Mouse (Mus musculus) liver, embryonic 13.5 days (tissue): Measurements from ENCODE around the gene Ccdc38. TPM values are rescaled to one million over a fixed set of nuclear protein-coding genes. Genes with fewer than 3 reads are reported as not detected.
"Not testable (repeated sequence)": the region's sequence is repeated elsewhere in the genome, so short reads cannot be mapped to it uniquely, and the experiment has no call there.

ENCODE experiments used
- ATAC-seq: fragments of 200-750 bp; cut with Nextera tagmentation; 2 replicates; pipeline ENCODE4 v1.8.0; 2017; ENCODE audit warnings: low read depth, mild to moderate bottlenecking, moderate number of reproducible peaks, moderate library complexity
- DNase-seq: peaks from one replicate; pipeline ENCODE4 v3.0.0; 2022
- H3K27ac ChIP-seq: fragments of 300-500 bp; sonication (generic); 2 replicates; pipeline ENCODE4 v1.5.1; 2015; ENCODE audit warnings: moderate library complexity, mild to moderate bottlenecking, inconsistent platforms
- H3K27me3 ChIP-seq: fragments of 300-500 bp; sonication (generic); 2 replicates; pipeline ENCODE4 v1.6.1; 2015; ENCODE audit warnings: mild to moderate bottlenecking, inconsistent platforms
- H3K36me3 ChIP-seq: fragments of 300-500 bp; sonication (generic); 2 replicates; pipeline ENCODE4 v1.6.1; 2015; ENCODE audit warnings: mild to moderate bottlenecking, inconsistent platforms
- H3K4me1 ChIP-seq: fragments of 300-500 bp; sonication (generic); replicated peaks from 2 replicates; pipeline ENCODE4 v1.6.1; 2015; ENCODE audit warnings: inconsistent platforms
- H3K4me2 ChIP-seq: fragments of 300-500 bp; sonication (generic); 2 replicates; pipeline ENCODE4 v1.6.1; 2015; ENCODE audit warnings: inconsistent platforms, mild to moderate bottlenecking, moderate library complexity
- H3K4me3 ChIP-seq: fragments of 300-500 bp; sonication (generic); replicated peaks from 2 replicates; pipeline ENCODE4 v1.5.1; 2015; ENCODE audit warnings: mild to moderate bottlenecking, inconsistent platforms
- H3K9ac ChIP-seq: fragments of 300-500 bp; sonication (generic); 2 replicates; pipeline ENCODE4 v1.6.1; 2015; ENCODE audit warnings: mild to moderate bottlenecking, inconsistent platforms
- H3K9me3 ChIP-seq: fragments of 300-500 bp; sonication (generic); replicated peaks from 2 replicates; pipeline ENCODE4 v1.6.1; 2016; ENCODE audit warnings: inconsistent platforms
- WGBS: fragments of 180-500 bp; shearing (Covaris S2); methylation state at CpG from one replicate; pipeline ENCODE4 v1.1.7; 2015; ENCODE audit not compliant: insufficient replicate concordance; 5-methylcytosine and 5-hydroxymethylcytosine counted together
- polyA plus RNA-seq: library from polyadenylated mRNA; unstranded; fragments of >200 nt; fragmentation: Nextera tagmentation; extraction: Ambion mirVana; gene quantifications from 2 replicates; pipeline ENCODE4 v1.2.1, GENCODE M21; 2015

The Ccdc38 gene
- polyA plus RNA-seq, 1 experiment from 2014 or later = 0.20 TPM

DNA sequence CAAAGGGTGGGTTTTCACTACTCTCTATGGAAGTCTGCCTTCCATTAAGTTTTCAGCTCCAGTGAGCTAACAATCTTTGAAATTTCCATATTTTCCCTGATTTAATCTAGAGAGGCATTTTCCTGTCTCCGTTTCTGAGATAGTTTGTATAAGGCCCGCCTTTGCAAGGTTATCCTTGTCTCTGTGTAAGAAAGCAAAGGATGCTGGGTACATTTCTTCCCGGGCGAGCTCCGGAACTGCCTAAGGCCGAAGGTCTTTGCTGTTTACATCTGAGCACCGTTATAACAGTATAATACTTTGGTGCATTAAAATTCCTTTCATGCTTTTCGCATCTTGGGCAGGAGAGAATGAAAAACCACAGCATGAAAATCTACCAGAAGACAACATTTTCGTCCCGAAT, 9.4 kb downstream of the Ccdc38 start:
- Histone ChIP-seq H3K4me3 (no peak overlapping the region), H3K27me3 (no peaks in the 10 kb centered on the region), H3K27ac (no peak overlapping the region), H3K4me2 (no peak overlapping the region), H3K9me3 (no peaks in the 10 kb centered on the region), H3K36me3 (no peaks in the 10 kb centered on the region), H3K4me1 (no peaks in the 10 kb centered on the region), H3K9ac (no peak overlapping the region)
- ATAC-seq (no peak), DNase-seq (no peak)
- WGBS = 74% methylated on average over 10 of the region's 10 CpGs

- Histone ChIP-seq H3K4me2 (no peak overlapping the region), H3K4me1 (0 out of 2 replicates have a peak, but pooled peaks cover 2% of the 10 kb centered on the region), H3K36me3 (no peaks in the 10 kb centered on the region), H3K27ac (no peak overlapping the region), H3K27me3 (no peaks in the 10 kb centered on the region), H3K9ac (no peak overlapping the region), H3K4me3 (no peak overlapping the region), H3K9me3 (no peaks in the 10 kb centered on the region)
- ATAC-seq (no peak), DNase-seq (no peak)
- WGBS = 59% methylated on average over 8 of the region's 8 CpGs
Measured at GRCm38 (mm10) chr10:93552596-93552995, 12.2 kb downstream of the Ccdc38 start.

- not testable (repeated sequence) for H3K9me3 ChIP-seq, DNase-seq, H3K4me1 ChIP-seq, H3K4me2 ChIP-seq, H3K4me3 ChIP-seq, ATAC-seq, H3K9ac ChIP-seq, H3K36me3 ChIP-seq, H3K27me3 ChIP-seq, H3K27ac ChIP-seq
- WGBS = 37% methylated on average over 2 of the region's 2 CpGs
Measured at GRCm38 (mm10) chr10:93557971-93558370, 17.5 kb downstream of the Ccdc38 start.

DNA sequence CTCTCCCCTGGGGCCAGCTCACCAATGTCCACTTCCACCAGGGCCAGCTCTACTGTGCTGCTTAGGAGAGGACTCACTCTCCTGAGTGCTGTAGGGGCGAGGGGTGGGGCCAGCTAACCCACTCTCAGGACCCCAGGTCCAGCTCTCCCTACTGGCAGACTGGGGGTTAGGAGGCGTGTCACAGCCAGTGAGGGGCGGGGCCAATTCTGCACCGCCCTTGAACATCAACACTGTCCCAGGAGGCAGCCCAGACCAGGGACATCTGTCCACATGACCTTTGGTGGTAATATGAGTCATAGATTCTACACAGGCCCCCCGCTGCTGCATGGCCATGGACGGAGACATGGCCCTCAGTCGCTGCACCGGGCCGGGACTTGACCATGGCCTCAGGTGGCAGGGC, 19.4 kb downstream of the Ccdc38 start:
- no peak overlapping the region for H3K27ac ChIP-seq
- no peaks in the 10 kb centered on the region for H3K27me3 ChIP-seq
- H3K36me3 ChIP-seq = no peaks in the 10 kb centered on the region
- H3K9ac ChIP-seq = no peak overlapping the region
- 50% methylated on average over 9 of the region's 9 CpGs for WGBS
- peak; percentile 31; the same call in 1 of the 2 replicates for ATAC-seq
- 0 out of 2 replicates have a peak, but pooled peaks cover 2% of the 10 kb centered on the region for H3K4me1 ChIP-seq
- DNase-seq = no peak
- H3K4me3 ChIP-seq = no peak overlapping the region
- H3K4me2 ChIP-seq = no peak overlapping the region
- H3K9me3 ChIP-seq = no peaks in the 10 kb centered on the region

GRCm38 (mm10) chr10:93564518-93565090, 24.2 kb downstream of the Ccdc38 start:
- no peaks in the 10 kb centered on the region for H3K27me3 ChIP-seq
- DNase-seq (no peak), ATAC-seq (no peak)
- H3K4me2 ChIP-seq = no peak overlapping the region
- H3K27ac ChIP-seq = no peak overlapping the region
- 50% methylated on average over 14 of the region's 14 CpGs for WGBS
- H3K36me3 ChIP-seq = no peaks in the 10 kb centered on the region
- no peaks in the 10 kb centered on the region for H3K4me1 ChIP-seq
- H3K4me3 ChIP-seq = no peak overlapping the region
- H3K9me3 ChIP-seq = no peaks in the 10 kb centered on the region
- no peak overlapping the region for H3K9ac ChIP-seq

DNA sequence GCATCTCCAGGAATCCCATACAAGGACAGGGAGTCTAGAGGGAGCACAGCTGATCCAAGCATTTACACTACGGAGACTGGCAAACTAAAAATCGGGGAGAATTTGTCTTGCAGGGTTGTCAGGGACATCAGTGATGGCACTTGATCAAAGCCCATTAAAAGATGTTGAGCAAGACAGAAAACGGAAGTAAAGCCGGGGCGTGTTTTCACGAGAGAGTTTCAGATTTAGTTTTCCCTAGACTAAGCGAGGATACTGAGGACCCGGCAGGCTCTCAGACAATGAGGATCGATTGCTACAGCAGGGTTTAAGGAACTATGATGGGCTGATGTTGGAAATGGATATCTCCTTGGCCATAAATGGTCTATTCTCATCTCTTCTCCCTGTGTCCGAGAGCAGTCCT, 26.6 kb downstream of the Ccdc38 start:
- no peak for DNase-seq
- ATAC-seq = no peak
- no peak overlapping the region for H3K4me3 ChIP-seq
- H3K4me1 ChIP-seq = no peaks in the 10 kb centered on the region
- 77% methylated on average over 10 of the region's 10 CpGs for WGBS
- no peak overlapping the region for H3K27ac ChIP-seq
- H3K4me2 ChIP-seq = no peak overlapping the region
- H3K9me3 ChIP-seq = no peaks in the 10 kb centered on the region
- H3K36me3 ChIP-seq = no peaks in the 10 kb centered on the region
- no peaks in the 10 kb centered on the region for H3K27me3 ChIP-seq
- no peak overlapping the region for H3K9ac ChIP-seq

DNA sequence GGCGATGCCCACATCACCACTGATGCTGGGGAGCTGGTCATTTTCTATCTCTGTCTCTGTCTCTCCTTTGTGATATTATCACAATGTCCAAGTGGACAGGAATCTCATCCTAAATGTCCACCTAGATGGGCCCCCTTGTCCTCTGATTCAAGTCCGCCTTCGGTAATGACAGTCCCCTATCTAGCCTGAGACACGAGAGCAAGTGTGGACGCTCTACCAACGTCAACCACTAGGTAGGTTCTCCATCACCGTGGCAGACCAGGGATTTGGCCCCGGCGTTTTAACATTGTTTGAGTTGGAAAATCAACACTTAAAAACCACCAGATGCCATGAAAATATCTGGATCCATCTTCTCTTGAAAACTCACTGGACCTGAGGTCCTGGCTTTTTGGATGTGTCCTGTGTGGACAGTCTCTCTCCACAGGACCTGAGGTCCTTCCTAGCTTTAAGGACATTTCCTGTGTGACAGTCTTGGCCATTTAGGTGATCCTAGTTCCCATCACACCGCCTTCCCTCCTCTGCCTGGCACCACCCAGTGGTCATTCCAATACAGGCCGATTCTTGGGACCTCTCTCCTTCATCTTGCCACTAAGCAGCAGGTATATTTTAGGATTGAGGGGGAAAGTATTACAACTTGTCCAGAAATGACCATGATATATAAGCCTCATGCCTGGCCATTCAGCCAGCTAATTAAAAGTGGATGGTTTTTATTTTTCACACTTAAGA, 27.6 kb downstream of the Ccdc38 start:
- no peak for DNase-seq
- no peaks in the 10 kb centered on the region for H3K9me3 ChIP-seq
- WGBS = 70% methylated on average over 11 of the region's 11 CpGs
- H3K27ac ChIP-seq = no peak overlapping the region
- ATAC-seq = no peak
- H3K9ac ChIP-seq = no peak overlapping the region
- H3K36me3 ChIP-seq = no peaks in the 10 kb centered on the region
- no peaks in the 10 kb centered on the region for H3K27me3 ChIP-seq
- no peak overlapping the region for H3K4me2 ChIP-seq
- no peak overlapping the region for H3K4me3 ChIP-seq
- no peaks in the 10 kb centered on the region for H3K4me1 ChIP-seq

- Histone ChIP-seq H3K4me2 (no peak overlapping the region), H3K27me3 (no peaks in the 10 kb centered on the region), H3K4me3 (no peak overlapping the region), H3K27ac (no peak overlapping the region), H3K9ac (no peak overlapping the region), H3K4me1 (no peaks in the 10 kb centered on the region), H3K36me3 (no peaks in the 10 kb centered on the region), H3K9me3 (no peaks in the 10 kb centered on the region)
- WGBS = 64% methylated on average over 6 of the region's 6 CpGs
- ATAC-seq (no peak), DNase-seq (no peak)
Measured at GRCm38 (mm10) chr10:93568671-93569070, 28.2 kb downstream of the Ccdc38 start.

DNA sequence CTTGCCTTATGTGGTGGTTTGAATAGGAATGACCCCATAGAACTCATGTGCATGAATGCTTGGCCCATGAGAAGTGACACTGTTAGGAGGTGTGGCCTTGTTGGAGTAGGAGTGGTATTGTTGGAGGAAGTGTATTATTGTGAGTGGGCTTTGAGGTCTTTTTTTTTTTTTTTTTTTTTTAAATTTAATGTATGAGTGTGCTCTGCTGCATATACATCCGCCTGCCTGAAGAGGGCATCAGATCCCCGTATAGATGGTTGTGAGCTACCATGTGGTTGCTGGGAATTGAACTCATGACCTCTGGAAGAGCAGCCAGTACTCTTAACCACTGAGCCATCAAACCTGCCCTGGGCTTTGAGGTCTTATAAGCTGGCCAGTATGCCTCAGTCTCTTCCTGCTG, 31.8 kb downstream of the Ccdc38 start:
- no peak overlapping the region for H3K4me3 ChIP-seq
- no peak overlapping the region for H3K9ac ChIP-seq
- WGBS = 36% methylated on average over 2 of the region's 2 CpGs
- H3K4me2 ChIP-seq = no peak overlapping the region
- no peaks in the 10 kb centered on the region for H3K36me3 ChIP-seq
- H3K27me3 ChIP-seq = no peaks in the 10 kb centered on the region
- ATAC-seq = no peak
- no peaks in the 10 kb centered on the region for H3K9me3 ChIP-seq
- H3K4me1 ChIP-seq = no peaks in the 10 kb centered on the region
- H3K27ac ChIP-seq = no peak overlapping the region
- no peak for DNase-seq

DNA sequence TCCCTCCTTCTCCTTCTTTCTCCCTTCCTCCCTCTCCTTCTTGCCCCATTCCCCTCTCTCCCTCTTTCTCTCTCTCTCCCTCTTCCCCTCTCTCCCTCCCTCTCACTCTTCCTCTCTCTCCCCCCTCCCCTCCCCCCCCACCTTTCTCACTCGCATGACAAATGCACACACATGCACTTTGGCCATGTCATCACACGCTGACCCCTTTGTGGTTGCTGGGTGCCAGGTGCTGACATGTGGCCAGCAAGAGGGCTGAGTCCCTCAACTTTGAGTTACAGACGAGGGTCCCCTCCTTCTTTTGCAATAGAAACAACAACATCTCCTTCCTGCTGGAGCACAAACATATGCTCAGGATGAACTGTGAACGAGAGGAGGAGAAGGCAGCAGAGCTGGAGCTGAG, 34.5 kb downstream of the Ccdc38 start:
- Histone ChIP-seq H3K4me2 (no peak overlapping the region), H3K27me3 (no peaks in the 10 kb centered on the region), H3K9me3 (no peaks in the 10 kb centered on the region), H3K9ac (no peak overlapping the region), H3K4me1 (no peaks in the 10 kb centered on the region), H3K27ac (no peak overlapping the region), H3K4me3 (no peak overlapping the region), H3K36me3 (no peaks in the 10 kb centered on the region)
- DNase-seq = no peak
- 42% methylated on average over 4 of the region's 4 CpGs for WGBS
- no peak for ATAC-seq

DNA sequence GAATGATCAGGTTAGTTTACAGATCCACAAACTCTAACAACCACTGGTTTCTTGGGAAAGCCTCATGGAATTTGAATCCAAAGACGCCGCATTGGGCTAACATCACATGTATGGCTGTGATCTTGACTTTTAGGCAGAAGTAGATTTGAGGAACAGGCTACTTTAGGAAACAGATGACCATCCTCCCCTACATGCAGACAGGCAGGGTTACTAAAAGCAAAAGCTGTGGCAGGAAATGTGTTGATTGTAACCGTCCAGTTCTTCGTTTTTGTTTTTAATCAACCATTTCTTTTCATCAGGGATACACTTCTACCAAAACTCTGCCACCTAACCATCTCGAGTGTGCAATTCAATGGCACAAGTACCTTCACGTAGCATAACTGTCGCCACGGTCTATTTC, 35.5 kb downstream of the Ccdc38 start:
- Histone ChIP-seq H3K9me3 (no peaks in the 10 kb centered on the region), H3K9ac (no peak overlapping the region), H3K4me3 (no peak overlapping the region), H3K36me3 (0 out of 2 replicates have a peak, but pooled peaks cover 1% of the 10 kb centered on the region), H3K4me1 (no peaks in the 10 kb centered on the region), H3K27ac (no peak overlapping the region), H3K4me2 (no peak overlapping the region), H3K27me3 (no peaks in the 10 kb centered on the region)
- ATAC-seq = no peak
- DNase-seq = no peak
- 54% methylated on average over 8 of the region's 8 CpGs for WGBS
